Mouse (Mus musculus) T-helper 17 cell (primary cell): ENCODE results near the gene Hist1h3d.
"Not testable (repeated sequence)": the region's sequence is repeated elsewhere in the genome, so short reads cannot be mapped to it uniquely, and the experiment has no call there.

Experiments
- in situ Hi-C, 2 experiments: fragments of 300-600 bp; cut with MboI, MseI; formaldehyde crosslinking; loops; 1 replicate in 1 of 2; 2 replicates in 1 of 2; pipeline ENCODE4 v1.15.1; 2025; ENCODE audit warnings: high pct_unique_total_duplicates in 2 of 2

Hist1h3d gene

GRCm38 (mm10) chr13:23609209-23609608 is 33.6 kb downstream of the Hist1h3d start:
- in situ Hi-C loops = no loop called here

- in situ Hi-C loops = no loop called here
Observed at GRCm38 (mm10) chr13:23609844-23610243, 34.3 kb downstream of the Hist1h3d start.

GRCm38 (mm10) chr13:23610393-23610792 is 34.8 kb downstream of the Hist1h3d start:
- in situ Hi-C loops = no loop called here

DNA sequence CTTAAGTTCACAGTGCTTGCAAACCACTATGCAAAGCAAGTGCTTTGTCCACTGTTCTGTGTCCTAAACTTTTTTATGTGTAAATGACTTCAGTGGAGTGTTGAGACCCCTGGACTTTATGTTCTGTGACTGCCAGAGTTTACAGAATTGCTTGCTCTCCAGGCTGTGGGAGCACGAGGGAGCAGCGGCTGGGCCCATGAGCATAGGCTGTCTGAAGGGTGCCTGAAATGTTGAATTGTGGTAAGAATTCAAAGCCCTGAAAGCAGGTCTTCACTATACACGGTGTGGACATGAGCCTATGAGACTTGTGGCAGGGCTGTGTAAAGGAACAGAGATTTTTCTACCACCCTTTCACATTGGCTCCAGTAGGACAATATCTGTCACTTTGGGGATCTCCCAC is 36.1 kb downstream of the Hist1h3d start:
- in situ Hi-C loops = no loop called here

DNA sequence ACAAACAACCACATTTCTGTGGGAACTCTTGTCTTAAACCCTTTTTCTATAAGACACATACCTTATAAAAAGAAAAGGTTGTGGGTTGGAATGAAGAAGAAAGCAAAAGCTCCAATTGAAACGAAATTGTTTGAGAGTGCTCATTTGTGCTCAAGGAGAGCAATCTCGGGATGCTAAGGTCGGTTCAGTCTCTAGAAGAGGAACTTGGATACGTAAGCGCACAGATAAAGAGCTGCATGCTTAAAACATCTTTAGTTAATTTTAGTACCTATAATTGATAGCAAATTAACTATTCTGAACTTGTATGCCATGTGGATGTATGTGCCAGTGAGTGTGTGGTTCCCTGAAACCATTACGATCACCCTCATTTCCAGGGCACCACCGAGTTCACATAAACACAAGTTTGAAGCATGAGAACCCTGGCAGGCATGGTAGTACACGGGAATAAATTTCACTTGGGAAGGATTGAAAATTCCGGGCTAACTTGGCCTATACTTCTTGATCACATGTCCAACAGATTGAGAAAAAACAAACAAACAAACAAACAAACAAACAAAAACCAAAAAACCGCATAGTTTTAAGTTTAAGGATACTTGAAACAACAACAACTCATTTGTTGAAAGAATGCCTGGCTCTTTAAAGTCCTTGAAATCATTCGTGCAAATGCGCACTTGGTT is 44.6 kb downstream of the Hist1h3d start:
- in situ Hi-C loops = no loop called here

DNA sequence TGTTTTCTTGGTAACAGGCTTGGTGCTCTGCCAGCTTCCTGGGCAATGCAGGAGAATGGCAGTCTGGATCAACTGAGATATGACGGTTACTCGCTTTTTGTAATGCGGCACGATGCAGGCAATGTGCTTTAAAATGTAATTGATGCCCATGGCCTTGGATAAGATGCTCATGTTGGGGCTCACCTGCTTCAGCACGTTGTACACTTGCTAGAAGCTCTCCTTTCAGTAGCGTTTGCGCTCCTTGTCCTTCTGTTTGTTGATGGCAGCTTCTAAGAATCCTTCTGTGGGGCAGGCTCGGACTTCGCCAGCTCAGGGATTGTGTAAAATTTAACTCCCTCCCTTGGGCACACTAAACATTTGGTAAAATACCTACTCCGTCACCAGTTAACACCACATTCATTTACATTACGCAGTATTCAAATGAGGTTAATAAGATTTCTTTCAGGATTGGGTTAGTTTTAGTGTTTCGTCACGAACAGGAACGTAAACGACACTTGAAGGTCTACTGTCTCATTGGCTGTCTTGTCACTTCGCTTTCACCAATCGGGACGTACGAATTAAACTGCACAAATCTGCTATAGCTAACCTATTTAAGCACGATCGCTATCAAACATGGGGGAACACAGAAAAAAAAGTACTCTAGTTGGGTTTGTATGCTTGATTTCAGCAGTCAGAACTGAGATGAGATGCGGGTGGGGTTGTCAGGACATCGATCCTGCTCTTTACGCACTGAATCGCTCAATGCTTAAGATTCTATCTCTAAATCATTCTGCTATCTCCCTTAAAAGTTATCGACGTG is 45.4 kb downstream of the Hist1h3d start, which contains the start of gene Hist1h2be:
TSS of gene Hist1h2be (minus strand) at position 392 of the 799 bp plus-strand sequence.
- in situ Hi-C loops = no loop called here

DNA sequence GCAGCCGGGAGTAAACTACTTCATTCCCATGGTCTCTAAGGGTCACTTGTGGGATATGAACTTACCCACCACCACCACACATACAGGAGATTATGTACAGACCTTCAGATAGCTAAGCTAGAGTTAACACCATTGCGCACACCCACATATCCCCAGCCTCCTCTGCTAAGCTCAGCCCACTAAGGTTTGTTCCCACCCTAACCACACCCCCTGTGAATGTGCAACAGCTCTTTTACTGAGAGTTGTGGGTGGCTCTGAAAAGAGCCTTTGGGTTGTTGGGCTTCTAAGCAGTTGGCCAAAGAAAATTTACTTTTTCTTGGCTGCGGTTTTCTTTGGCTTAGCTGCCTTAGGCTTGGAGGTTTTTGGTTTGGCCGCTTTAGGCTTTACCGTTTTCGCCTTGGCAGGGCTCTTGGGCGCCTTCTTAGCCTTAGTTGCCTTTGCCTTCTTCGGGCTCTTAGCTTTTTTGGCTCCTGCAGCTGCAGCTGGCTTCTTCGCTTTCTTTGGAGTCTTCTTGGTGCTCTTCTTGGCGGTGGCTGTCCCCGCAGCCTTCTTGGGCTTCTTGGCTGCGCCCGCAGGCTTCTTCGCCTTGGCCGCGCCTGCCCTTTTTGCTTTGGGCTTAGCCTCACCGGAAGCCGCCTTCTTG is 46.1 kb downstream of the Hist1h3d start:
- in situ Hi-C loops = no loop called here

GRCm38 (mm10) chr13:23622175-23622671 is 46.7 kb downstream of the Hist1h3d start, which contains the start of gene Hist1h1e:
Gene Hist1h1e, minus strand, starts transcription at chr13:23622558.
- in situ Hi-C loops = not testable (repeated sequence)

DNA sequence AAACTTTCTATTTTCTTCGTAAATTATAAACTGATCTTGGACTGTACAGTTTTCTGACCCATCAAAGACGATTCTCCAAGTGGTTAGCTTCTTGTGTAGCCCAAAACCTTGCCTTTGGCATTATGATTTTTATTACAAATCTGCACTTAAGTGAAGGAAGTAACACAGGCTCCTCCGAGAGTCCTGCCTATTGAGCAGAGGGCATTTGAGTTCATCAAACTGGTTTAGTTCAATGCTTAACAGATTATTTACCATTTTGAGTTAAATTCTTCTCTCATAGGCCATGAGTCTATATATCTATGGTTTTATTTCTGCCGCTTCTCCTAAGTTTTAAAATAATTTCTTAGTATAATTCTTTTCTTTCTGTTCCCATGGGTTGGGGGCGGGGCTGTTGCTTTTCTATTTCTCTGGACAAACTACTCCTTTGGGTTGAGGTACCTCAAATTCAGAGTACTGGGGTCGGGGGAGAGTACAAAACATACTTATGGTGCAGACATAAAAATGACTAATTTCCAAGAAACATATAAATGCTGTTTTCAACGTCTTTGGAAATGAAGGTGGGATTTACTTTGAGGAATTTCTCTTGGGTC is 47.4 kb downstream of the Hist1h3d start:
- in situ Hi-C loops = no loop called here
